Mouse (Mus musculus): Measurements from ENCODE around the gene St3gal3. TPM values are rescaled to one million over a fixed set of nuclear protein-coding genes. Genes with fewer than 3 reads are reported as not detected.

St3gal3 gene
- 8.9 and 12.3 TPM in 2 replicates for polyA plus RNA-seq (2012; rRNA removed)

DNA sequence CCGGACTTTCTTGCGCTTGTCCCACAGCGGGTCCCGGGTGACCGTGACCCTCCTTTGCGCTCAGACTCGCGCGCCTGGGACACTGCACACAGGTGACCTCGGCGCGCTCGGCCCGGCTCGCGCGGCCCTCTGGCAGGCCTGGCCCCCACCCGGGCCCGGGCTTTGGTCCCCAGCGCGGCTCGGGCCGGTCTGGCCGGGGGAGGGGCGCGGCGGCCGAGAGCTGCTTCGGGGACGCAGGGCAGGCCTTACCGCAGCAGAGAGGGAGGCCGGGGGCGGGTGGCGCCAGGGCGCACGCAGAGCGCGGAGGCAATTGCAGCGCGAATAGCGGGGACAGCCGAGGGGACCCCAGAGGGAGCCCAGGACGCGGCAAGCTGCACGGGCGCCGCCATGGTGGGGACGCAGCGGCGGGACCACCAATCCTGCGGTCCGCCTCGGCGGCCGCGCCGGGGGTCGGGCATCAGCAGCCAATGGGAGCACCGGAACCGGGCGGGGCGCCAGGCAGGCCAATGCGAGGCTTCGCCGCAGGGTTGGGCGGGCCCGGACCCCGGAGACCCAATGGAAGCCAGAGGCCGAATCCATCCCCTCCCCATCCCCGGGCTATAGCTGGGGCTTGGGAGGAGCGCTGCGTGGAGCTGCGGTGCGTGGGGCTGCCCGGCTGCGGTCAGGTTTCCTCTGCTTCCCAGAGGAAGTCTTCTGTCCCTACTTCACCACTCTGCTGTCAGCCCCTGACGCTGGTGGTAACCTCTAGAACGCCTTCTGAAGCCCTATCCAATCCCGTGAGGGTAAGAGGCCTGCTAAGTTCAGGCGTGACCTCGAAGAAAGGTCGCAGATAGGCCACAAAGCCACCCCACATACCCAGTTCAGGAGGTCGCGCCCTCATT, at the start of gene St3gal3:
Gene St3gal3 (minus strand): TSS at position 430 of the 881 bp plus-strand sequence.
- peaks cover 14% of the 10 kb centered on the region for H3K36me3 ChIP-seq (ENCODE audit: control insufficient read depth, insufficient read depth, low read length)
- H3K27ac ChIP-seq (ENCODE audit: insufficient read depth, low read length), result peak within 1 kb of the TSS; percentile 61
- peaks cover 2% of the 10 kb centered on the region for H3K4me1 ChIP-seq (ENCODE audit: control insufficient read depth, insufficient read depth, insufficient read length)
- H3K27me3 ChIP-seq (ENCODE audit: control insufficient read depth, insufficient read depth, low read length), result no peaks in the 10 kb centered on the region
- H3K4me3 ChIP-seq (ENCODE audit: extremely low read depth, insufficient read depth, insufficient read length), result peak within 1 kb of the TSS; percentile 92
- peak; percentile 52 to 89 for DNase-seq (ENCODE audit: low read depth in 1 of 2, low spot score in 2 of 2)
- no peak for TF ChIP-seq CTCF (IDR thresholded peaks at IDR 0.05; ENCODE audit: extremely low read depth, insufficient read depth, insufficient read length, insufficient replicate concordance)
- TF ChIP-seq POLR2A (IDR thresholded peaks at IDR 0.05; ENCODE audit: low read depth, low read length), result peak; percentile 7
- WGBS, result under 1% methylated on average over 83 of the region's 84 CpGs

DNA sequence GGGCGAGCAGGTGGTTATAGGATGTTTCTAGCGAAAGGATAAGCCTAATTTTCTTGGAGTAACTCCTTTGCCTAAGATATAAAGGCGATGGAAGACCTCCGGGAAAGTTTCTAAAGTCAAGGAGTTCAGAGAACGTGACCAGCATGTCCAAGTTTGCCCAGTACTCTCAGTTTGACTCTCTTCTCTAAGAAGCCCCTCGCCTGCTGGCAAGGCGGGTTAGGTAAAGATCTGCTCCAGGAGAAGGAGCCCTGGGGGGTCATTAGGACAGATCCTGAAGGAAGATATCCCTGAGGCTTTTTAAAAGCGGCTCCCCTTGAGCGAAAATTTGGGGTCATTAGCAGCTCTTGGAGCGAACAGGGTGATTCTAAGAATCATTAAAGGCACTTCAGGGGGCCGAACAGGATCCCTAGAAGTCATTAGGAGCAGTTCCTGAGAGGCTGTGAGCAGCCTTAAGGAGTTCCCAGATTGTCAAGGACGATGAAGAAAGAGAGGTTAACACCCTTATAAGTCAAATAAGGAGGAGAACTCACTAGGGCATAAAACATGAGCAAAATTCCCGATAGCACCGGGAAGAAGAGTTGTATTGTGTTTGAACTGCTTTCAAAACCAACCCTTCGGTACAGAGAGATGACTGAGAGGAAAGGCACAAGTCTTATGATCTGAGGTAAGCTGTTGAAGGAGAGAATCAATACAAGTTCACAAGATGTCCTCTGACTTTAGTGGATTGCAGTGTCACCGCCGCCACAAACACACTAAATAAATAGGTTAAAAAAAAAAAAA, 45.8 kb upstream of the St3gal3 start:
- TF ChIP-seq POLR2A (IDR thresholded peaks at IDR 0.05; ENCODE audit: low read depth, low read length), result no peak
- no peak for TF ChIP-seq CTCF (IDR thresholded peaks at IDR 0.05; ENCODE audit: extremely low read depth, insufficient read depth, insufficient read length, insufficient replicate concordance)
- Histone ChIP-seq H3K27ac (ENCODE audit: insufficient read depth, low read length) (peak overlapping the region; percentile 66), H3K27me3 (ENCODE audit: control insufficient read depth, insufficient read depth, low read length) (no peaks in the 10 kb centered on the region), H3K4me1 (ENCODE audit: control insufficient read depth, insufficient read depth, insufficient read length) (peaks cover 2% of the 10 kb centered on the region; the same call in 1 of the 2 replicates), H3K36me3 (ENCODE audit: control insufficient read depth, insufficient read depth, low read length) (peaks cover 9% of the 10 kb centered on the region), H3K4me3 (ENCODE audit: extremely low read depth, insufficient read depth, insufficient read length) (peak overlapping the region; percentile 47)
- no peak for DNase-seq (ENCODE audit: low read depth in 1 of 2, low spot score in 2 of 2)
- 17% methylated on average over 17 of the region's 17 CpGs for WGBS

DNA sequence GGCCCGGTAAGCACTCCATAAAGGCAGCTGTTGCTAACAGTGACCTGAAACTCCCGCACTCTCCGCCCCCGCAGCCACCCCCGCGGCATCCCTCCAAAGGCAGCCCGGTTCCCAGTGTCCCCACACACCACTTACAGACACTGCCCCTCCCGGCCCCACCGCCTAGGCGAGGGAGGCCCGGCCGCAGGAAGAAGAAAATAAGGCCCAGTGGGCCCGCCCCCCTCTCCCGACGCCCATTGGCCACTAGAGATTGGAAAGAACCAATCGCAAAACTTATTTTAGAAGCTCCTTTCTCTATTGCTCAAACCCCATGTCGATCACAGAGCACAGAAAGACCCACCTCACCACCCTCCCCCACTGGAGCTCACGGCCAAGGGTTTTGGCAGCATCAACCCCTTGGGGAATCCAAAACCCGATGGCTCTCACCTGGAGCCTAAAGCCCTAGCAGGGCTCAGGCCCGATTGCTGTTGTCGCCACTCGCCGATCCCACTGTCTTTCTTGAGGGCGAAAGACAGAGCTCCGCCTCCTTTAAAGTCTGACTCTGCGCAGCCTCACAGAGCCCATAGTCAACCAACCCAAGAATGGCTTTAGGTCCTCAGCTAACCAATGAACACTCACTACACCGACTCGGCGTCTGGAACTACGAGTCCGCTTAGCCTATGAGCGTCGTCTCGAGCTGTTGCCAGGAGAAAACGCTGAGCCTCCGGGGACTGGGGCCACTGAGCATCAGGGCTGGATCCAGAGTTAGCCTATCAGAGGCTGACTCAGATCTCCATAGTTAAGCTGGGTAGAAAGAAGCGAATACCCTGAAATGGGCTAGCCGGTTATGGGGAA, 45.0 kb upstream of the St3gal3 start, which contains the start of gene Kdm4a:
Gene Kdm4a (minus strand): TSS at position 577 of the 834 bp plus-strand sequence.
- peak; percentile 86 to 97 for DNase-seq (ENCODE audit: low read depth in 1 of 2, low spot score in 2 of 2)
- TF ChIP-seq POLR2A (IDR thresholded peaks at IDR 0.05; ENCODE audit: low read depth, low read length) (peak; percentile 41; the same call in 1 of the 2 replicates), CTCF (IDR thresholded peaks at IDR 0.05; ENCODE audit: extremely low read depth, insufficient read depth, insufficient read length, insufficient replicate concordance) (no peak)
- Histone ChIP-seq H3K36me3 (ENCODE audit: control insufficient read depth, insufficient read depth, low read length) (peaks cover 13% of the 10 kb centered on the region), H3K27me3 (ENCODE audit: control insufficient read depth, insufficient read depth, low read length) (no peaks in the 10 kb centered on the region), H3K27ac (ENCODE audit: insufficient read depth, low read length) (peak within 1 kb of the TSS; percentile 97), H3K4me3 (ENCODE audit: extremely low read depth, insufficient read depth, insufficient read length) (peak within 1 kb of the TSS; percentile 92), H3K4me1 (ENCODE audit: control insufficient read depth, insufficient read depth, insufficient read length) (peaks cover 2% of the 10 kb centered on the region; the same call in 1 of the 2 replicates)
- WGBS, result under 1% methylated on average over 38 of the region's 38 CpGs

- no peaks in the 10 kb centered on the region for H3K27me3 ChIP-seq (ENCODE audit: control insufficient read depth, insufficient read depth, low read length)
- peaks cover 14% of the 10 kb centered on the region for H3K36me3 ChIP-seq (ENCODE audit: control insufficient read depth, insufficient read depth, low read length)
- DNase-seq (ENCODE audit: low read depth in 1 of 2, low spot score in 2 of 2), result no peak
- peak overlapping the region; percentile 92 for H3K4me3 ChIP-seq (ENCODE audit: extremely low read depth, insufficient read depth, insufficient read length)
- TF ChIP-seq CTCF (IDR thresholded peaks at IDR 0.05; ENCODE audit: extremely low read depth, insufficient read depth, insufficient read length, insufficient replicate concordance) (no peak), POLR2A (IDR thresholded peaks at IDR 0.05; ENCODE audit: low read depth, low read length) (no peak)
- H3K27ac ChIP-seq (ENCODE audit: insufficient read depth, low read length), result peak overlapping the region; percentile 44; the same call in 1 of the 2 replicates
- H3K4me1 ChIP-seq (ENCODE audit: control insufficient read depth, insufficient read depth, insufficient read length), result peaks cover 2% of the 10 kb centered on the region; the same call in 1 of the 2 replicates
- under 1% methylated on average over 12 of the region's 12 CpGs for WGBS
These were observed 44.3 kb upstream of the St3gal3 start for GRCm38 (mm10) chr4:118178952-118179466.

DNA sequence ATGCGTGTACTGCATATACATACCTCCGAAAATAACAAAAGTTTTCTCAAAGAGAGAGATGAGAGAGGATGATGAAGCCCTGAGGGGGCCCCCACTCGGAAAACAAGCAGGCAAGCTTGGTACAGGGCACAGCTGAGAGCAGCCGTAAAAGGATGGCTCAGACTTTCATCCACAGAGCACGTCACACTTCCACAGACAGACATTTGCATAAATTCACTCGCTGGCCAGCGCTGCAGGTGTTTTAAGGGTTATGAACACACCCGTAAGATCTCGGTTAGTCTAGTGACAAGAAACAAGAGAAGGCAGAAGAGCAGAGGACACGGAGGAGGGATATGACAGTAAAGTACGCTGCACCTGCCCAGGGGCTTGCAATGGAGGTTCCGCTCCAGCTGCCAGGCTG, 37.7 kb upstream of the St3gal3 start:
- TF ChIP-seq CTCF (IDR thresholded peaks at IDR 0.05; ENCODE audit: extremely low read depth, insufficient read depth, insufficient read length, insufficient replicate concordance), result no peak
- no peak for TF ChIP-seq POLR2A (IDR thresholded peaks at IDR 0.05; ENCODE audit: low read depth, low read length)
- Histone ChIP-seq H3K4me3 (ENCODE audit: extremely low read depth, insufficient read depth, insufficient read length) (no peak overlapping the region), H3K27me3 (ENCODE audit: control insufficient read depth, insufficient read depth, low read length) (no peaks in the 10 kb centered on the region), H3K4me1 (ENCODE audit: control insufficient read depth, insufficient read depth, insufficient read length) (peaks cover 5% of the 10 kb centered on the region; the same call in 1 of the 2 replicates), H3K36me3 (ENCODE audit: control insufficient read depth, insufficient read depth, low read length) (peaks cover 41% of the 10 kb centered on the region), H3K27ac (ENCODE audit: insufficient read depth, low read length) (peak overlapping the region; percentile 15)
- DNase-seq (ENCODE audit: low read depth in 1 of 2, low spot score in 2 of 2), result no peak
- 57% methylated on average over 12 of the region's 12 CpGs for WGBS

GRCm38 (mm10) chr4:118171006-118171405, 36.3 kb upstream of the St3gal3 start:
- Histone ChIP-seq H3K4me1 (ENCODE audit: control insufficient read depth, insufficient read depth, insufficient read length) (peaks cover 5% of the 10 kb centered on the region; the same call in 1 of the 2 replicates), H3K27me3 (ENCODE audit: control insufficient read depth, insufficient read depth, low read length) (no peaks in the 10 kb centered on the region), H3K27ac (ENCODE audit: insufficient read depth, low read length) (no peak overlapping the region), H3K36me3 (ENCODE audit: control insufficient read depth, insufficient read depth, low read length) (peaks cover 36% of the 10 kb centered on the region), H3K4me3 (ENCODE audit: extremely low read depth, insufficient read depth, insufficient read length) (no peak overlapping the region)
- TF ChIP-seq POLR2A (IDR thresholded peaks at IDR 0.05; ENCODE audit: low read depth, low read length) (no peak), CTCF (IDR thresholded peaks at IDR 0.05; ENCODE audit: extremely low read depth, insufficient read depth, insufficient read length, insufficient replicate concordance) (no peak; the same call in 1 of the 2 replicates)
- peak in 1 of 2 experiments; percentile 29 for DNase-seq (ENCODE audit: low read depth in 1 of 2, low spot score in 2 of 2)
- 92% methylated on average over 9 of the region's 9 CpGs for WGBS
